In the genomic region with DNA sequence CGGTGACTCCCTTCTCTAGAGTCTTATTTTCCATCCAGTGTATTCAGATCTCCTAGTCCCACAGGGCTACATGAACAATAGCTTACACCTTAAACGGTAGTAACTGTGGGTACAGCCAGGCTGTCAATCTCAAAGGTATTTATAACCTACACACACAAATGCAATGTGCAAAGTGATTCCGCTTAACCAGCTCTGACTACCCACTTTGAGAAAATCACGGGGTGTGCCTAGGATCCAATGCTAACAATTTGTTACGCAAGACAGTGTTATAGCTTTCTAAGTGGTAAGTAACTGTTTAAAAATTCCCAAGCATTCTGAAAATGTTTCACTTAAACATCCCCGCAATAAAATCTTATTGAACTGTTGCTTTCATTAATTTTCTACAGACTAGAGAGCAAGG, we compare ENCODE assay signal across 19 mouse cellular contexts.
"Had no signal": no experiment of that assay in that cellular context is flagged by ENCODE, and none has a peak within 500 bp of the region (broad histone marks: within the 10 kb centered on the region; RNA-seq: fewer than 3 reads in every experiment).

No protein-coding gene starts in this region.

- H3K27me3 ChIP-seq: midbrain, embryonic 13.5 days; midbrain, embryonic 15.5 days; neural tube, embryonic 13.5 days; neural tube, embryonic 15.5 days had no signal

- H3K9ac ChIP-seq: liver, embryonic 14.5 days; lung, embryonic 14.5 days; midbrain, embryonic 13.5 days; midbrain, embryonic 15.5 days; neural tube, embryonic 13.5 days; neural tube, embryonic 15.5 days had no signal

- DNase-seq: lung, adult 18-20 months; lung, embryonic 14.5 days; lung, postnatal 14 days; lung, postnatal 36 days; retina, postnatal 1 day; right cerebral cortex, adult 18-20 months; right cerebral cortex, postnatal 25 days; right cerebral cortex, postnatal 4 days; spleen, adult 18-20 months; thymus, adult 18-20 months; thymus, postnatal 14 days; thymus, postnatal 36 days had no signal

- H3K9me3 ChIP-seq: midbrain, embryonic 13.5 days; midbrain, embryonic 15.5 days; neural tube, embryonic 13.5 days; neural tube, embryonic 15.5 days had no signal

- ATAC-seq: midbrain, embryonic 13.5 days; midbrain, embryonic 15.5 days had no signal

- H3K36me3 ChIP-seq: midbrain, embryonic 13.5 days; midbrain, embryonic 15.5 days; neural tube, embryonic 13.5 days; neural tube, embryonic 15.5 days had no signal

- H3K4me2 ChIP-seq: lung, embryonic 14.5 days; midbrain, embryonic 11.5 days; midbrain, embryonic 13.5 days; midbrain, embryonic 15.5 days; neural tube, embryonic 13.5 days; neural tube, embryonic 15.5 days had no signal

- H3K27ac ChIP-seq: liver, embryonic 14.5 days; midbrain, embryonic 13.5 days; midbrain, embryonic 15.5 days; neural tube, embryonic 13.5 days; neural tube, embryonic 15.5 days had no signal

- H3K4me3 ChIP-seq: midbrain, embryonic 13.5 days; midbrain, embryonic 15.5 days; myocyte; neural tube, embryonic 13.5 days; neural tube, embryonic 15.5 days had no signal

- H3K4me1 ChIP-seq: midbrain, embryonic 15.5 days; neural tube, embryonic 13.5 days; neural tube, embryonic 15.5 days had no signal
